Mouse (Mus musculus) limb, embryonic 13.5 days (tissue): ENCODE results near the gene Nkx3-2. TPM values are rescaled to one million over a fixed set of nuclear protein-coding genes. Genes with fewer than 3 reads are reported as not detected.

Experiments used
- ATAC-seq: fragments of 200-750 bp; cut with Nextera tagmentation; 2 replicates; pipeline ENCODE4 v1.8.0; 2017; ENCODE audit warnings: low read depth, moderate number of reproducible peaks, moderate TSS enrichment; ENCODE audit not compliant: low FRiP score
- H3K27ac ChIP-seq: fragments of 300-500 bp; sonication (generic); 2 replicates; pipeline ENCODE4 v1.5.1; 2015; ENCODE audit warnings: inconsistent platforms, mild to moderate bottlenecking, moderate library complexity
- H3K27me3 ChIP-seq: fragments of 300-500 bp; sonication (generic); 2 replicates; pipeline ENCODE4 v1.6.1; 2015; ENCODE audit warnings: mild to moderate bottlenecking, inconsistent platforms
- H3K36me3 ChIP-seq: fragments of 300-500 bp; sonication (generic); 2 replicates; pipeline ENCODE4 v1.6.1; 2015; ENCODE audit warnings: inconsistent platforms, mild to moderate bottlenecking, moderate library complexity
- H3K4me1 ChIP-seq: fragments of 300-500 bp; sonication (generic); 2 replicates; pipeline ENCODE4 v1.6.1; 2015; ENCODE audit warnings: inconsistent platforms
- H3K4me2 ChIP-seq: fragments of 300-500 bp; sonication (generic); replicated peaks from 2 replicates; pipeline ENCODE4 v1.6.1; 2015; ENCODE audit warnings: inconsistent platforms, mild to moderate bottlenecking, moderate library complexity
- H3K4me3 ChIP-seq: fragments of 300-500 bp; sonication (generic); 2 replicates; pipeline ENCODE4 v1.5.1; 2015; ENCODE audit warnings: moderate library complexity, mild to moderate bottlenecking, inconsistent platforms
- H3K9ac ChIP-seq: fragments of 300-500 bp; sonication (generic); 2 replicates; pipeline ENCODE4 v1.6.1; 2015; ENCODE audit warnings: mild to moderate bottlenecking, inconsistent platforms
- H3K9me3 ChIP-seq: fragments of 300-500 bp; sonication (generic); 2 replicates; pipeline ENCODE4 v1.6.1; 2016; ENCODE audit warnings: inconsistent platforms
- WGBS: fragments of 180-500 bp; shearing (Covaris S2); methylation state at CpG from one replicate; pipeline ENCODE4 v1.1.7; 2015; 5-methylcytosine and 5-hydroxymethylcytosine counted together
- polyA plus RNA-seq: library from polyadenylated mRNA; unstranded; fragments of >200 nt; fragmentation: Nextera tagmentation; extraction: Ambion mirVana; gene quantifications from 2 replicates; pipeline ENCODE4 v1.2.1, GENCODE M21; 2015

Nkx3-2 gene
- polyA plus RNA-seq, 1 experiment from 2014 or later: 5.2 TPM

- no peak for ATAC-seq
- Histone ChIP-seq H3K4me2 (no peak overlapping the region), H3K36me3 (peaks cover 7% of the 10 kb centered on the region), H3K27me3 (peaks cover 5% of the 10 kb centered on the region; the same call in 1 of the 2 replicates), H3K4me1 (no peaks in the 10 kb centered on the region), H3K9ac (no peak overlapping the region), H3K27ac (no peak overlapping the region), H3K4me3 (no peak overlapping the region), H3K9me3 (no peaks in the 10 kb centered on the region)
- WGBS: 74% methylated on average over 3 of the region's 3 CpGs
These were observed 15.7 kb upstream of the Nkx3-2 start for GRCm38 (mm10) chr5:41780026-41780425.

GRCm38 (mm10) chr5:41775728-41776127, 11.4 kb upstream of the Nkx3-2 start:
- Histone ChIP-seq H3K4me2 (no peak overlapping the region), H3K27ac (no peak overlapping the region), H3K9ac (no peak overlapping the region), H3K27me3 (peaks cover 15% of the 10 kb centered on the region; the same call in 1 of the 2 replicates), H3K4me1 (no peaks in the 10 kb centered on the region), H3K9me3 (no peaks in the 10 kb centered on the region), H3K36me3 (no peaks in the 10 kb centered on the region), H3K4me3 (no peak overlapping the region)
- no peak for ATAC-seq
- WGBS: 15% methylated on average over 6 of the region's 6 CpGs

GRCm38 (mm10) chr5:41775273-41775672, 11.0 kb upstream of the Nkx3-2 start:
- Histone ChIP-seq H3K9ac (no peak overlapping the region), H3K9me3 (no peaks in the 10 kb centered on the region), H3K36me3 (no peaks in the 10 kb centered on the region), H3K27ac (no peak overlapping the region), H3K4me1 (no peaks in the 10 kb centered on the region), H3K4me3 (no peak overlapping the region), H3K27me3 (peaks cover 18% of the 10 kb centered on the region), H3K4me2 (no peak overlapping the region)
- no peak for ATAC-seq
- WGBS: 51% methylated on average over 3 of the region's 3 CpGs

- Histone ChIP-seq H3K9ac (no peak overlapping the region), H3K9me3 (no peaks in the 10 kb centered on the region), H3K4me3 (peak overlapping the region; percentile 27), H3K4me2 (peak overlapping the region; percentile 51), H3K27me3 (peaks cover 71% of the 10 kb centered on the region), H3K27ac (no peak overlapping the region), H3K4me1 (peaks cover 24% of the 10 kb centered on the region), H3K36me3 (no peaks in the 10 kb centered on the region)
- ATAC-seq: peak; percentile 66; the same call in 1 of the 2 replicates
- 4% methylated on average over 21 of the region's 21 CpGs for WGBS
These were observed 4.2 kb upstream of the Nkx3-2 start for GRCm38 (mm10) chr5:41768382-41769040.

- peak overlapping the region; percentile 51 for H3K4me2 ChIP-seq
- WGBS: 6% methylated on average over 33 of the region's 33 CpGs
- no peak for ATAC-seq
- peaks cover 28% of the 10 kb centered on the region for H3K4me1 ChIP-seq
- H3K9me3 ChIP-seq: no peaks in the 10 kb centered on the region
- no peak overlapping the region for H3K27ac ChIP-seq
- peaks cover 81% of the 10 kb centered on the region for H3K27me3 ChIP-seq
- H3K4me3 ChIP-seq: peak overlapping the region; percentile 27
- no peaks in the 10 kb centered on the region for H3K36me3 ChIP-seq
- peak overlapping the region; percentile 43; the same call in 1 of the 2 replicates for H3K9ac ChIP-seq
These were observed 3.2 kb upstream of the Nkx3-2 start for GRCm38 (mm10) chr5:41767296-41768200.

GRCm38 (mm10) chr5:41766406-41767010, 2.2 kb upstream of the Nkx3-2 start:
- peaks cover 34% of the 10 kb centered on the region for H3K4me1 ChIP-seq
- peak overlapping the region; percentile 7; the same call in 1 of the 2 replicates for H3K4me3 ChIP-seq
- H3K36me3 ChIP-seq: no peaks in the 10 kb centered on the region
- H3K27me3 ChIP-seq: peaks cover 87% of the 10 kb centered on the region
- H3K27ac ChIP-seq: no peak overlapping the region
- WGBS: 5% methylated on average over 27 of the region's 27 CpGs
- no peak for ATAC-seq
- peak overlapping the region; percentile 51 for H3K4me2 ChIP-seq
- no peaks in the 10 kb centered on the region for H3K9me3 ChIP-seq
- H3K9ac ChIP-seq: no peak overlapping the region

- no peak for ATAC-seq
- Histone ChIP-seq H3K4me3 (0 out of 2 replicates have a peak overlapping the region, but pooled peaks have one; percentile 7), H3K36me3 (0 out of 2 replicates have a peak, but pooled peaks cover 3% of the 10 kb centered on the region), H3K27ac (no peak overlapping the region), H3K4me1 (peaks cover 38% of the 10 kb centered on the region), H3K4me2 (peak overlapping the region; percentile 51; the same call in 1 of the 2 replicates), H3K9ac (no peak overlapping the region), H3K9me3 (no peaks in the 10 kb centered on the region), H3K27me3 (peaks cover 88% of the 10 kb centered on the region)
- 5% methylated on average over 14 of the region's 14 CpGs for WGBS
These were observed 1.5 kb upstream of the Nkx3-2 start for GRCm38 (mm10) chr5:41765626-41766405.

- ATAC-seq: peak; percentile 42
- Histone ChIP-seq H3K9me3 (no peaks in the 10 kb centered on the region), H3K36me3 (0 out of 2 replicates have a peak, but pooled peaks cover 3% of the 10 kb centered on the region), H3K4me2 (peak overlapping the region; percentile 75), H3K9ac (peak overlapping the region; percentile 80), H3K27me3 (peaks cover 91% of the 10 kb centered on the region), H3K4me1 (peaks cover 38% of the 10 kb centered on the region), H3K4me3 (peak overlapping the region; percentile 56), H3K27ac (peak overlapping the region; percentile 73; the same call in 1 of the 2 replicates)
- 2% methylated on average over 41 of the region's 41 CpGs for WGBS
These were observed 1.2 kb downstream of the Nkx3-2 start for GRCm38 (mm10) chr5:41762947-41763730.

- Histone ChIP-seq H3K4me3 (peak overlapping the region; percentile 56), H3K9me3 (no peaks in the 10 kb centered on the region), H3K27ac (no peak overlapping the region), H3K4me1 (peaks cover 30% of the 10 kb centered on the region), H3K4me2 (peak overlapping the region; percentile 75), H3K36me3 (0 out of 2 replicates have a peak, but pooled peaks cover 3% of the 10 kb centered on the region), H3K27me3 (peaks cover 91% of the 10 kb centered on the region), H3K9ac (peak overlapping the region; percentile 80)
- 3% methylated on average over 27 of the region's 27 CpGs for WGBS
- ATAC-seq: no peak
These were observed 2.0 kb downstream of the Nkx3-2 start for GRCm38 (mm10) chr5:41762141-41762946.

GRCm38 (mm10) chr5:41761509-41762140, 2.7 kb downstream of the Nkx3-2 start:
- H3K4me1 ChIP-seq: peaks cover 23% of the 10 kb centered on the region
- under 1% methylated on average over 53 of the region's 56 CpGs for WGBS
- peaks cover 91% of the 10 kb centered on the region for H3K27me3 ChIP-seq
- ATAC-seq: no peak
- peak overlapping the region; percentile 80 for H3K9ac ChIP-seq
- H3K36me3 ChIP-seq: 0 out of 2 replicates have a peak, but pooled peaks cover 3% of the 10 kb centered on the region
- H3K4me2 ChIP-seq: peak overlapping the region; percentile 75
- H3K27ac ChIP-seq: no peak overlapping the region
- no peaks in the 10 kb centered on the region for H3K9me3 ChIP-seq
- H3K4me3 ChIP-seq: peak overlapping the region; percentile 56
